Mouse (Mus musculus) megakaryocyte, embryonic 14.5 days (primary cell): ENCODE results near the gene Ntn4. TPM values are rescaled to one million over a fixed set of nuclear protein-coding genes. Genes with fewer than 3 reads are reported as not detected.

Experiments
- H3K27me3 ChIP-seq: replicated peaks from 2 replicates; pipeline ENCODE3; 2012; ENCODE audit warnings: inconsistent platforms
- H3K36me3 ChIP-seq: replicated peaks from 2 replicates; pipeline ENCODE3; 2012; ENCODE audit warnings: low read length, inconsistent platforms, mixed read lengths
- H3K4me1 ChIP-seq: 2 replicates; pipeline ENCODE4 v1.6.1; 2012; ENCODE audit warnings: inconsistent platforms
- H3K4me3 ChIP-seq: replicated peaks from 2 replicates; pipeline ENCODE3; 2012; ENCODE audit warnings: moderate library complexity, mild to moderate bottlenecking, inconsistent platforms
- H3K9me3 ChIP-seq: 2 replicates; pipeline ENCODE4 v1.6.1; 2012; ENCODE audit warnings: inconsistent platforms
- FLI1 ChIP-seq: IDR thresholded peaks from 2 replicates; pipeline ENCODE4 v1.6.1; 2012; ENCODE audit warnings: low read length, inconsistent platforms, mixed read lengths
- GATA1 ChIP-seq: IDR thresholded peaks from 3 replicates; pipeline ENCODE4 v1.6.1; 2012; ENCODE audit warnings: mixed read lengths, low read length, inconsistent platforms, borderline replicate concordance
- polyA plus RNA-seq: library from polyadenylated mRNA; stranded (reverse); fragments of >175 nt; gene quantifications from 2 replicates; pipeline ENCODE4 v1.2.3, GENCODE M21; 2012; ENCODE audit warnings: low replicate concordance; ENCODE audit not compliant: insufficient read depth

Ntn4 gene
- polyA plus RNA-seq, 1 experiment, result 0.22 TPM

DNA sequence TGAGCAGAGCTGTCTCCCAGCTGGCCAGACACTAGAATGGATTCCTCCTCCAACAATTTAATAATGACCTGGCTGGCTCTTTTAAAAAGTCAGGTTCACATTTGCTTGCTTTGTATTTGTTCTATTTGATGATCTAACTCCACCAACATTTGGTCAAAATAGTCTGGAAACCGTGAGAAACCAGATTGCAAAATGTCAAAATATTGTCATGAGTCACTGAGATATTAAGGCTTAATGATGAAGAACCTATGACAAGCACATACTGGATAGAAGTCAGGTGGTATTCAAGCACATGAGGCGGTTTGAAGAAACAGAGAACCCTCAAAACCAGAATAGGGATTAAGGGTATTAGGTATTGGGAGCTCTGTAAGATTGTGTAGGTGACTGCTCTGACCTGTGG lies 12.8 kb downstream of the Ntn4 start:
- TF ChIP-seq FLI1 (no peak), GATA1 (no peak)
- H3K9me3 ChIP-seq, result no peaks in the 10 kb centered on the region
- no peak overlapping the region for H3K4me3 ChIP-seq
- no peaks in the 10 kb centered on the region for H3K4me1 ChIP-seq
- no peaks in the 10 kb centered on the region for H3K36me3 ChIP-seq
- peaks cover 26% of the 10 kb centered on the region for H3K27me3 ChIP-seq

DNA sequence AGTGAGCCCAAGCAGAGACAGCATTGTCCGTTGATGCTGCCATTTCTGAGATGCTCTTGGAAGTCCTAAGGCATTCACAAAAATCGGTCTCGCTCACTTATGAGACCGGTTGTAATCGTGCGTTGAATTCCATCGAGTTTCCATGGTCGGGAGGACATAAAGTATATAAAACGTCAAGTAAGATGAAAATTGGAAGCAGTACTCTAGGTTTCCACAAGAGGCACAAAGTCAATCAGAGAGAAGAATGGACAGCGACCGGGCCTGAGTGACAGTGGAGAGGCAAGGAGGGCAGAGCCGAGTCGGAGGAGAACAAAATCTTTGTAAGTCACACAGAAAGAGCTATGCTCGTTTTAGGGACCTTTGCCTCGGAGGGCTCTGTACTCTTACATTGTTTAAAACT lies 14.9 kb downstream of the Ntn4 start:
- H3K4me3 ChIP-seq, result no peak overlapping the region
- H3K36me3 ChIP-seq, result no peaks in the 10 kb centered on the region
- H3K4me1 ChIP-seq, result no peaks in the 10 kb centered on the region
- peaks cover 3% of the 10 kb centered on the region; the same call in 1 of the 2 replicates for H3K9me3 ChIP-seq
- TF ChIP-seq GATA1 (no peak), FLI1 (no peak)
- peaks cover 24% of the 10 kb centered on the region for H3K27me3 ChIP-seq

DNA sequence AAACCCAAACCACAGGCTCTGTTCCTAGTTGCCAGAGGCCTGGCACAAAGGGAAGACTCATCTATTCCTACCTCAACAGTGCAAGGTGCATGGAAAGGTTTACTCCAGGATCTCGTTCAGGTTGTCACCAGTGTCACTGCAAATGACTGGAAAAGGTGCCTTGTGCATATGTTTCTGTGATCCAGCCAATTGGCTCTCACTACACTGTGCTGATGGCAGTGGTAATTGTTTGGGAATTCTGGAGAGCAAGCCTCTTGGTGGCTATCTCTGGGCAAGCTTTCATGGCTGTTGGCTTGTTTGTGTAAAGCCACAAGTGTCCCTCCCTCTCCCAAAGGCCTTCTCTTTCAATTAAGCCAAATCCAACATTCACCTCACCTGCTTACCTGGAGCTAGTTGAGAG lies 19.3 kb downstream of the Ntn4 start:
- Histone ChIP-seq H3K36me3 (no peaks in the 10 kb centered on the region), H3K4me1 (no peaks in the 10 kb centered on the region), H3K9me3 (peaks cover 3% of the 10 kb centered on the region; the same call in 1 of the 2 replicates), H3K27me3 (peaks cover 17% of the 10 kb centered on the region), H3K4me3 (no peak overlapping the region)
- no peak for TF ChIP-seq GATA1
- TF ChIP-seq FLI1, result no peak

DNA sequence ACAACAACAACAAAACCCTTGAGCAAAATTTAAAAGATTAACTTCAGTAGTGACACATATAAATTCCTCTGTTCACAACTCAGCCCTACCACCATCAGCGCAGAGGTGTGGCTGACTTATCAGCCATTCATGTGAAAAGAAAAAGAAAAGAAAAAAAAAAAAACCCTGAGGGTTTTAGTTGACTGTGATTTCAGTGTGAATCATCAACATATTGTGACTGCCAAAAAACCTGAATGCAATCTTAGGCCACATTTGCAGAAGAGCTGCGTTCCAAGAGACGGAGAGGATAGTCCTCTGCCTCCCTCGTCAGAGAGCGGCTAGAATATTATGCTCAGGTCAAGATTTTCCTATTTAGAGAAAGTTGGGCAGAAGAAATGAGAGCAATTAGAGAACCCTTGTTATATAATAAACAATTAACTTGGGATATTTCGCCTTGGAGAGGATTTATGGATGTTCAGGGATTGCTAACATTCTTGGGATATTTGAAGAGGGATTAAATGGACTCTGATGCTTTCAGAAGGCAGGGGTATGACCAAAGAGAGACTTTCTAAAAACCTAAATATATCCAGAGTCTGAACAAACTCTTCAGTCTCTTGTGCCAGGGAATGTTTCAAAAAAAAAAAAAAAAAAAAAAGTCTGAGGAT lies 21.0 kb downstream of the Ntn4 start:
- TF ChIP-seq GATA1 (no peak), FLI1 (no peak)
- Histone ChIP-seq H3K36me3 (no peaks in the 10 kb centered on the region), H3K9me3 (peaks cover 3% of the 10 kb centered on the region; the same call in 1 of the 2 replicates), H3K4me1 (no peaks in the 10 kb centered on the region), H3K4me3 (no peak overlapping the region), H3K27me3 (peaks cover 9% of the 10 kb centered on the region)

DNA sequence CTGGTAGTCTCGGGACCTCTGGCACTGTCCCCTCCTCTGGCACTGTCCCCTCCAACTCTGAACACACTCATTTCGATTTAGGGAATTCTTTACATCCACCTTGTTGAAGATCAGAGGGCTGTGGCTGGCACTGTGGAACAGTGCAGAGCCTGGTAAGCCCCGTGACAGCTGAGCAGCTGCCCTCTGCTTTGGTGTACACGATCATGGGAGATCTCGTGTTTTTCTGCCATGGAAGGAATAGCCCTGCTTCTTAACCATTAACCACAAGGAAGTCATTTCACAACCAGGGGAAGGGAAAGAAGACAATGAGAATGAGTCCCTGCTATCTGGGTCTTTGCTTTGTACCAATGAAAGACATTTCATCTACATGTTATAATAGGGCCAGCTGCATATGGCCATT lies 21.5 kb downstream of the Ntn4 start:
- Histone ChIP-seq H3K4me1 (no peaks in the 10 kb centered on the region; the same call in 1 of the 2 replicates), H3K27me3 (peaks cover 7% of the 10 kb centered on the region), H3K36me3 (no peaks in the 10 kb centered on the region), H3K4me3 (no peak overlapping the region), H3K9me3 (peaks cover 3% of the 10 kb centered on the region; the same call in 1 of the 2 replicates)
- TF ChIP-seq GATA1, result no peak
- no peak for TF ChIP-seq FLI1

DNA sequence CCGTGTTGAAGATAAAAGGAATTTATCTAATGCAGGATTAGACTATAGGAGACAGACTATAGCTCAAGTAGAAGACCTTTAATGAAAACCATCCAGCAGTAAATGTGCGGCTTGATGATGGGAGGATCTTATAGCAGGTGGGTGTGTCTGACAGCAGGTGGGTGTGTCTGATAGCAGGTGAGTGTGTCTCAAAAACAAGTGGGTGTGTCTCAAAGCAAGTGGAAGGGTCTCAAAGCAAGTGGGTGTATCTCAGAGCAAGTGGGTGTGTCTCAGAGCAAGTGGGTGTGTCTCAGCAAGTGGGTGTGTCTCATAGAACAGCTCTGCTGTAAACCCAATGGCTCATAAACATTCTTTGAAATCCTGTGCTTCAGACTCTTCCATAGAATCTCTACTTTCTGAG lies 25.7 kb downstream of the Ntn4 start:
- no peak overlapping the region for H3K4me3 ChIP-seq
- H3K36me3 ChIP-seq, result no peaks in the 10 kb centered on the region
- no peaks in the 10 kb centered on the region for H3K27me3 ChIP-seq
- TF ChIP-seq GATA1 (no peak), FLI1 (no peak)
- peaks cover 9% of the 10 kb centered on the region for H3K4me1 ChIP-seq
- H3K9me3 ChIP-seq, result no peaks in the 10 kb centered on the region; the same call in 1 of the 2 replicates

DNA sequence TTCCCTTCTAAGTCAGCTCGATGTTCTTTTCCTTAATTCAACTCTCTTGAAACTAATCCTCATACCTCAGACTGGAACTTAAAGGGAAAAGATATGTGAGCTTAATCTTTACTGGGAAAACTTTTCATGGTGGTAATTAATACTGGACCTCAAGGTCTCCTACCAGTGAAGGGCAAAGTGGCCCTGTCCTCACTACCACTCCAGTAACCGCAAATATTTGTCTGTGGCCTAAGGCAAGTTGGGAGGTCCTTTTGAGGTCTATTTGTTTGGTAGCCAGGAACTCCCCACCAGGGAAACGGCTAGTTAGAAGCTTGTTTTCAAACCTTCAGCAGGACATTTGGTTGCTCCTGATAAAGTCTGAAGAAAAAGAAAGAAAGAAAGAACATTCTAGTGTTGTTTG lies 26.5 kb downstream of the Ntn4 start:
- H3K4me1 ChIP-seq, result peaks cover 13% of the 10 kb centered on the region
- H3K4me3 ChIP-seq, result no peak overlapping the region
- H3K36me3 ChIP-seq, result no peaks in the 10 kb centered on the region
- peaks cover 1% of the 10 kb centered on the region for H3K27me3 ChIP-seq
- H3K9me3 ChIP-seq, result no peaks in the 10 kb centered on the region; the same call in 1 of the 2 replicates
- no peak for TF ChIP-seq GATA1
- no peak for TF ChIP-seq FLI1

DNA sequence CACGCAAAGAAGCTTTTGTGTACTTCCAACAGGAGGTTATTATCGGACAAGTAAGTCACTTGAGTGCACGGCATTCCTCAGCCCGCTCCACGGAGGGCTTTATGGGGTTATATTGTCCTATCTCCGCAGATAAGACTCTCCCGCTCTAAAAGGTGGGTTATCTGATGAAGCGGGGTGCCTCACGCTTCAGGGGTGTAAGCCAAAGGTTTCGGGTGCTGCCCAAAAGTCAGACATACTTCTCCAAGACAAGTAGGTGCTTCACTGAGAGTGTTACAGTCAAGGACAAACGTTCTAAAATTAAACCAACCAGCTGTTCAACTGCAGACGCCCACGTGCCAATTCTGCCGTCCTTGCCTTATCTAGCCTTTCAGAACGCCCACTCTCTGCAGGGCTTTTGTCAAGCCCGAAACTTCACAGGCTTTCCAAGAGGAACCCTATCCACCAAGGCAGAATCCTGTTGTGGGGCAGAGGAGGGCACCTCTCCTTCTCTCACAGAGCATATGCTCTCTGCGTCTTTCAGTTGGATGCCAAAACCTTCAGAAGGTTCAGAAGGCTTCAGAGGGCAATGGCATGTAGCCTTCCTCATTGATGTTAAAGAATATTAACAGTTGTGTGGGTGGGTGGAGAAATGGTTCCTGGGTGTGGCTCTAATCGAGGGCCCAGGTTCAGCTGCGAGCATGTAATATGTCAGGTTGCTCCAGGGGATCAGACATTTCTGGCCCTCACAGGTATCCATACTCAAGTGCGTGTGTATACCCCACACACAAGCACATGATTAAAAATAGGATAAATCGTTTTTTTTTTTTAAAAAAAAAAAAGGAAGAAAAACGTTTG lies 32.4 kb downstream of the Ntn4 start:
- peaks cover 1% of the 10 kb centered on the region for H3K27me3 ChIP-seq
- no peaks in the 10 kb centered on the region for H3K36me3 ChIP-seq
- peaks cover 27% of the 10 kb centered on the region for H3K4me1 ChIP-seq
- TF ChIP-seq GATA1 (no peak), FLI1 (no peak)
- no peak overlapping the region for H3K4me3 ChIP-seq
- no peaks in the 10 kb centered on the region; the same call in 1 of the 2 replicates for H3K9me3 ChIP-seq

DNA sequence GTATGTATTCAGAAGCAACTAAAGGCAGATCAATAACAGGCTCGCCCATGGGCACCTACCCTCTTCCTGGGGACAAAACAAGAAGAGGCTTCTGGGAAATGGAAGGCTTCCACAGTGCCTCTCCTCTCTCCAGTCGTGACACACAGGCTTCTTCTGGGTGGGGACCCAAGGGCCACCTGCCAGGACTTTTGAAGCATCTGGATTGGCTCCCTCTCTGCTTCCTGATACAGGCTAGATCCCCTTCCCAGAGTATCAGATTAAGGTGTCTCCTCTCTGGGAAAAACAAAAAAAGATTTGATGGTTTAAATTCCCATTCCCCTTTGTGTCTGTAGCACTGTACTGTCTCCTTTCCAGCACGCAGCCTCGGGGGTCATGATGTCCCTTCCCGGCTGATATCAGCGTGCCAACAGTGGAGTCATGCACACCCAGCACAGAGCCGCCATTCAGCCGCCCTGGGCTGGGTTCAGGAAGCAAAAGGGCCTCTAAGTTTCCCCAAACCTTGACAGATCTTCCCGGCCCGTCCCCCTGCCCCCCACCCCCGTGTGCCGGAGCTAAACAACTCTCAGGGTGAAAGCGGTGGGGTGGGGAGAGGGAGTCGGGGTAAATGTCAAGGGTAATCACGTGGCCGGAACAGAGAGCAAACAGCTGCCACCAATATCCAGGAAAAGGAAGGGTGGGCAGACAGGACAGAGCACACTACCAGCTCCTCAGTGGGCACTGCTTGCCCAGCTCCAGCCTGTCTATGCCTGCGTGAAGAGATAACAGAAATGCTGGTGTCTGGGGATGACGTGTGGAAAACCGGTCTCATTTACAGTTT lies 38.9 kb downstream of the Ntn4 start:
- Histone ChIP-seq H3K27me3 (no peaks in the 10 kb centered on the region), H3K36me3 (no peaks in the 10 kb centered on the region), H3K9me3 (no peaks in the 10 kb centered on the region; the same call in 1 of the 2 replicates), H3K4me1 (peaks cover 56% of the 10 kb centered on the region), H3K4me3 (peak overlapping the region; percentile 84)
- no peak for TF ChIP-seq GATA1
